Mouse (Mus musculus): Measurements from ENCODE around the gene Efcab11.

DNA sequence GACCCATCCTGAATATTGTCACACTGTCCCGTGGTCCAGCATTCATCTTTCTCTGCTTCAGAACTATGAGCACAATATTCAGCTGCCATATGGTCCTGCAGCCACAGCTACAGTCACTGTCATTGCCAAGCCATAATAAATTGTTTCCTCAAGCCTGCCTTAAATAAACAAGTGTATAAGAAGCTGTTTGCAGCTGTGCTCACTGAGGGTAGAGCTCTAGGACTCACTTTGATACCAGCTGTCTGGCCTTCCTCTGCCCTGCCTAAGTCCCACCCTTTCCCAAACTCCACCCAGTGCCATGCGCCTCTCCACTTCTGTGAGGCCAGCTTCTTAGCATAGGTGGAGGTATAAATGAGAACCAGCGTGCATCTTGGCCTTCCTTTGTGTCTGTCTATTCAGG is 49.4 kb upstream of the Efcab11 start:
- TF ChIP-seq POLR2A (IDR thresholded peaks at IDR 0.05; ENCODE audit: insufficient read depth, low read depth, low read length) (no peak), CTCF (IDR thresholded peaks at IDR 0.05) (no peak)

Data from heart, adult 2 months (tissue).